Mouse (Mus musculus) neutrophil, adult 5-6 weeks (primary cell): ENCODE measurements around the gene Zbtb42. TPM values are rescaled to one million over a fixed set of nuclear protein-coding genes. Genes with fewer than 3 reads are reported as not detected.
A peak's percentile ranks its signal among the peaks of the same experiment; 100 is the strongest.

Experiments
- ATAC-seq: fragments of 151-379, 151-347 bp; 2 replicates; pipeline ENCODE4 v1.8.0; 2017; ENCODE audit warnings: mild to moderate bottlenecking, moderate TSS enrichment; ENCODE audit not compliant: insufficient number of reproducible peaks, poor library complexity, low FRiP score, severe bottlenecking; ENCODE audit errors: extremely low read depth
- total RNA-seq: library from RNA; stranded (forward); fragments of 200-1000 nt; gene quantifications from 2 replicates; pipeline ENCODE4 v1.2.3, GENCODE M21; 2017

Gene Zbtb42
- total RNA-seq, 1 experiment from 2014 or later = 15.0 TPM

DNA sequence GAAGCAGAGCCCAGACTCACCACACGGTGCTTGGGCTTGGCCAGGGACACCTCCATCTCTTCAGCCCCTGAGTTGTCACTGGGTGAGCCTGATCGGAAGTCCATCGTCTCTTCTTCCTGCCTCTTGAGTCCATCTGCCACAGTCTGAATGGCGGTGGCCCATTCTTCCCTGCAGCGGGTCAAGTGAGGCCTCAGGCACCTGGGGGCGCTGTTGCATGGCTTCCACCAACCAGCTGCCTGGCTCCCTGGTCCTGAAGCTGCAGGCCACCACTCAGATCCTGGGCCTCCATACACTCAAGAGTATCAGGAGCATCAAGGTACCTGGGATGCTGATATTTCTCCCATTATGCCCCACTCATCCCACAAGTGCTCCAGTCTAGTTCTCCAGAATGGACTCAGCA lies 19.5 kb upstream of the Zbtb42 start:
- ATAC-seq = no peak

DNA sequence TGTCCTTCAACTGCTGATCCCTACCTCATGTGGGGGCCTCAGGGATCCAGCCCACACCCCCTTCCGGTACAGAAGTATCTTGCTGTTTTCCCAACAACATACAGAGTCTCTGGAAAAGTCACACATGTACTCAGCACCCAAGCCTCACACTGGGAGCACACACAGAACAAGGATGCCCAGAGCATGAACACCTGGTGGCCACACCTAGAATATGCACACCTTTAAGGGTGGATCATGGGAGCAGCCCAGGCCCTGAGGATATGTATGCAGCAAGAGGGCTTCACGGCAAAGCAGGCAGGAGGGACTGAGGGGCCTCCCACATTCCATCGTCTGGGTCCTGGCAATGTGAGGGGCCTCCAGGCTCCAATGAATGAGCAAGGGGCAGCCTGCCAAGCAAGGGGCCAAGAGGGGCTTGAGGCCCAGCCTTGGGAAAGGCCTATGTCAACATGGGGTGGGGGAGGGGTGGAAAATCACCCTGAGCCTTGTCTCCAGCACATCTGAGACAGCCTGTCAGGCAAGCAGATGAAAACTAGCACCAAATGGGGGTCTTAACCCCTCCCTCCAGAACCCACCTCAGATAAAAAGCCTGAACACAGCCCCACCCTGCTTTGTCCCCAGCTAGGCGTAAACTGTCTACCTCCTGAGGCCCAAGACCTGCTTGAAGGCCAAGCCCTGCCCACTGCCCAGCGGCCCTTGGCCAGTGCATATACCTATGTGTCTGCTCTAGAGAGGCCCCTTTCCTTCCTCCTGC lies 17.9 kb upstream of the Zbtb42 start:
- no peak for ATAC-seq

GRCm38 (mm10) chr12:112661327-112661605 lies 17.4 kb upstream of the Zbtb42 start:
- ATAC-seq = no peak

DNA sequence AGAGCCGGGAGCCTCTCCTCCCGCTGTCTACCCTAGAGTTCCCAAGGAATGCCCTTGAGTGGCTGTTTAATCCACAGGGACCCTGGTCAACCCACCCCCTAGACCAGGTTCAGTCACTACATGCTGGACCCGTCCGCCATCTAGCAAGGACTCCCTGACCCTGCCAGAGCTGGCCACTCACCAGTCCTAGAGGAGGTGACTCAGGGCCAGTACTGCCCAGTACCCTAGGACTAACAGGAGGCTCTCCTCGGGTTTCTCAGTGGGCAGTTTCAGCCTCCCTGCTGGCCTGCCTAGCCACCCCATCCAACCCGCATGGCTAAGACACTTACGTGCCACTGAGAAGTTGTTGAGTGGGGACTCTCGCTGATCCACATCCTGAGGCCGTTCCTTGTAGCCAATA lies 16.8 kb upstream of the Zbtb42 start:
- ATAC-seq = no peak

GRCm38 (mm10) chr12:112663303-112663702 lies 15.3 kb upstream of the Zbtb42 start:
- no peak for ATAC-seq

GRCm38 (mm10) chr12:112663716-112664115 lies 14.9 kb upstream of the Zbtb42 start:
- no peak for ATAC-seq

GRCm38 (mm10) chr12:112664124-112664523 lies 14.5 kb upstream of the Zbtb42 start:
- no peak for ATAC-seq

GRCm38 (mm10) chr12:112664656-112665055 lies 14.0 kb upstream of the Zbtb42 start:
- no peak for ATAC-seq

- no peak for ATAC-seq
Observed at GRCm38 (mm10) chr12:112665445-112665844, 13.2 kb upstream of the Zbtb42 start.

DNA sequence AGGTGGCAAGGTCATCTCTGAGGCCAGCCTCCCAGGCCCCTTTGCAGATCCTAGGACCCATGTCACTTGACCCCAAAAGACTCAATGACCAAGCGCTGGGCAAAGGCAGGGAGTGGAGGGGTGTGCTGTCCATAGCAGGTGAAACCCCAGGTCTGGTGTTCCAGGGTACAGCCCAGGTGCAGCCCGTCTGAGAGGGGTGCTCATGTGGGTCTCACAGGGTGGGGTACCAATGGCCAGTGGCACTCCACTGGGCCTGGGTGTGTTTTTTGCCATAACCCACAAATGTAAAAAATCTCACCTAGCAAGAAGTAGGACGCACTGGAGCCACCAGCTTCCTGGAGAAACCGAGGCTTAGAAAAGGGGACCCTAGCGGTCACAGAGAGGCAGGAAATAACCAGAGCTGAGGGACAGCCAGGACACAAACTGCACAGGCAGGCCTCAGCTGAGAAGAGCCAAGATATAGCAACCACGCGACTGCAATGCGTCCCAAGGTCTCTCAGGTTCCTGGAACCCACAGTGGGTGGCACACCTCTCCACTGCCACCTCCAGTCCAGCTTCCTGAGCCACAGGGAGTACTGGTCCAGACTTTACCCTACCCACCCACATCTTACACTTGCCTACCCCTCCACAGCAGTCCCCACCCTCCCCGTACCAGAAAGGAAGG lies 12.6 kb upstream of the Zbtb42 start:
- ATAC-seq = no peak

DNA sequence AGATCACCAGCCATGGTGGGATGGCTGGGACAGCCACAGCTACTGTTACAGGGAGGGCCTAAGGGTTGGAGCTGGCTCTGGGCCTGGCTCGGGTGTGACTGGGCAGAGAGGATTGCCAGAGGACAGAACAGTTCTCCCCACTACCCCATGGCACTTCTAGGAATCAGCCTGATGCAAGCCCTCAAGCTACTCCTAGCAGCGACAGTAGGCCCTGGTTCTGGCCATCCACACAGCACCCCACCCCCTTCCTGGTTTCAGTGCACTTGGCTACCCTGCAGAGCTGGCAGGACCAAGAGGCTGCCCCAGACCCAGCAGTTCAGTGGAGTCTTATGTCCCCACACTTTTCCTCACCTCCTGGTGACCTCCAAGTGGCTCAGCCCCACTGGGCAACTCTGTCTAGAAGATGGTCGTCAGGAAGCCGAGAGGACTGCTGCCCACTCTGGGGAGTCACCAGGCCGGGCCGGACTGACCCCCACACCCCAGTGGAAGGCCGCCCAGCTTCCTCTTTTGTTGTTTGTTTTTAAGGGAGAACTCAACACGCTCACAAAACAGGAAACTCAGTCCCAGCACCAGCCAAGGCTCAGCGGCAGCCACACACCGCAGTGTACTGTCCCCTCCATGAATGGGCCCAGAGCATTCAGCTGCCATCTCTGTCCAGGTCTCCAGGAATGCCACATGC lies 10.9 kb upstream of the Zbtb42 start:
- ATAC-seq = peak; percentile 39

DNA sequence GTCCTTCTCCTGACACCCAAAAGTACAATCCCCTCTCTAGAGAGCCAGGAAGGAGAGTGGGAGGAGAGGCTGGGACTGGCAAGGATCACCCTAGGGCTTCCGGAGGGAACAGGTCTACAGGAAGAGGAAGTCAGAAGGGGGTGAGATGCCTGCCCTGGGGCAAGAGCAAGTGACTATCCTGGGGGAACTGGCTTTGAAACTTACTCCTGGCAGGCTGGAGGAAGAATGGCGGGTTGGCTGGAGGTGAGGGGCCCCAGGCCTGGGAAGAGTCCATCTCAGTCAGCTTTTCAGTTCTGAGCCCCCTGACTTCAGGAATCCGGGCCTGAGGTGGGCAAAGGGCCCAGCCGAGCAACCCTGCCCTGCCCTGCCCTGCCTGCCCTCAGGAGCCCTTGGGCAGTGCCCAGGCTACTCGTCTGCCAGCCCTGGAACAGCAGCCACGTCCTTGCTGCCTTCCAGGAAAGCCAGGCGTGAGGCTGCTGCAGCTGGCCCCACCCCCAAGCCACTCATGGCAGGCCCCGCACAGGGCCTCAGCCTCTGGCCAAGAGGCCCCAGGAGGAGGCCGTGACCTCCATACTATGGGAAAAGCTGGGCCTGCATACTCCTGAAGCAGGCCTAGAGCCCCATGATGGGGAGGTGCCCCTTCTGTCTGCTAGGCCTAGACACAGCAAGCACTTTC lies 7.8 kb upstream of the Zbtb42 start:
- no peak for ATAC-seq

- no peak for ATAC-seq
Observed at GRCm38 (mm10) chr12:112671891-112672290, 6.7 kb upstream of the Zbtb42 start.

GRCm38 (mm10) chr12:112672744-112673575 lies 5.7 kb upstream of the Zbtb42 start:
- peak; percentile 25; the same call in 1 of the 2 replicates for ATAC-seq

DNA sequence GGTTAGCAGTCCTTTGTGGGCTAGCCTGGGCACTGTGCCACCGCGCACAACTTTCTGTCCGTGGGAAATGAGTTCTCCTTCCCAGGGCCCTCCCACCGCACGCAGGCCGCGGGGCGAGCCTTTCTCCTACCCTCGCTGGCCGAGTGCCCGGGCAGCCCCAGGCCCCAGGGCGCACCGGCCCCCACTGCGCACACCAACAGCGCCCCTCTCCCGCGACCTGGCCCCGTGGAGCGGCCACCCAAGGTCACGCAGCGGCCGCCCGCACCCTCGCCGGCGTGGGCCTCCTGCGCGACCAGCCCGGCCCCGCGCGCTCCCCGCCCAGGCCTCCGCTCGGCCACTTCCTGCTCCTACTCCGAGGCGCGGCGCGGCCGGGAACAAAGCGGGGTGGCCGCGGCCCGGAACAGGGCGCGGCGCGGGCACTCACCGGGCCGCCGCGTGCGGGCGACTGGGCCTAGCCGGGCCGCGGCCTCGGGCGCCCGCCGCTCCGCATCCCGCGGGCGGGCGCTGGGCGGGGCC lies 5.0 kb upstream of the Zbtb42 start:
- ATAC-seq = no peak

- ATAC-seq = peak; percentile 38
Observed at GRCm38 (mm10) chr12:112674132-112675011, 4.3 kb upstream of the Zbtb42 start, which contains the start of gene Akt1. Akt1 (minus strand) TSS chr12:112674884.

- ATAC-seq = peak; percentile 65
Observed at GRCm38 (mm10) chr12:112675245-112676035, 3.2 kb upstream of the Zbtb42 start.
